Mouse (Mus musculus) macrophage (primary cell): ENCODE measurements around the gene Rab31. TPM values are rescaled to one million over a fixed set of nuclear protein-coding genes. Genes with fewer than 3 reads are reported as not detected.

Source experiments
- H3K27ac ChIP-seq: fragments of 350-480 bp; formaldehyde crosslinking; 2 replicates; pipeline ENCODE4 v1.9.0; 2021
- H3K36me3 ChIP-seq: fragments of 350-480 bp; formaldehyde crosslinking; 2 replicates; pipeline ENCODE4 v1.9.0; 2021; ENCODE audit errors: inconsistent target
- H3K4me3 ChIP-seq: fragments of 350-480 bp; formaldehyde crosslinking; 2 replicates; pipeline ENCODE4 v1.9.0; 2021; ENCODE audit errors: inconsistent target
- H3K79me2 ChIP-seq: fragments of 350-480 bp; formaldehyde crosslinking; 2 replicates; pipeline ENCODE4 v1.9.0; 2021; ENCODE audit errors: inconsistent target
- WGBS: methylation state at CpG from one replicate; pipeline ENCODE4 v1.1.7; 2026; ENCODE audit warnings: inconsistent platforms; ENCODE audit not compliant: missing documents; 5-methylcytosine and 5-hydroxymethylcytosine counted together
- polyA plus RNA-seq: library from polyadenylated mRNA; stranded (reverse); fragments of 250-400 nt; gene quantifications from 3 replicates; pipeline ENCODE4 v1.2.4, GENCODE M21; 2018; ENCODE audit warnings: inconsistent platforms

Gene Rab31
- polyA plus RNA-seq, 1 experiment from 2014 or later: 93.9 TPM

DNA sequence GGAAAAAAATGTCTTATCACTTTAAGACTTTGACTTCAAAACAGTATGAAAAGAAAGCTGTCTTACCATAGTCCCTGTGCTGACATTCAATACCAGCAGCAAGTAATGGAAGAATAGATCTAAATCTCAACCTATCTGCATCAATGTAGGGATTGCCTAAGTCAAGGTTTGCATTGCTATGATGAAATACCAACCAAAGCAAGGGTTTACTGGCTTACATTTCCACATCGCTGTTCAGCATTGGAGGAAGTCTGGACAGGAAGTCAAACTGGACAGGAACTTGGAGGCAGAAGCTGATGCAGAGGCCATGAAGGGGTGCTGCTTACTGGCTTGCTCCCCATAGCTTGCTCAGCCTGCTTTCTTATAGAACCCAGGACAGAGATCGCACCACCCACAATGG, 54.0 kb downstream of the Rab31 start:
- Histone ChIP-seq H3K4me3 (no peak overlapping the region), H3K79me2 (peaks cover 75% of the 10 kb centered on the region), H3K36me3 (peaks cover 64% of the 10 kb centered on the region), H3K27ac (no peak overlapping the region)
- WGBS: 64% methylated on average over 2 of the region's 2 CpGs

DNA sequence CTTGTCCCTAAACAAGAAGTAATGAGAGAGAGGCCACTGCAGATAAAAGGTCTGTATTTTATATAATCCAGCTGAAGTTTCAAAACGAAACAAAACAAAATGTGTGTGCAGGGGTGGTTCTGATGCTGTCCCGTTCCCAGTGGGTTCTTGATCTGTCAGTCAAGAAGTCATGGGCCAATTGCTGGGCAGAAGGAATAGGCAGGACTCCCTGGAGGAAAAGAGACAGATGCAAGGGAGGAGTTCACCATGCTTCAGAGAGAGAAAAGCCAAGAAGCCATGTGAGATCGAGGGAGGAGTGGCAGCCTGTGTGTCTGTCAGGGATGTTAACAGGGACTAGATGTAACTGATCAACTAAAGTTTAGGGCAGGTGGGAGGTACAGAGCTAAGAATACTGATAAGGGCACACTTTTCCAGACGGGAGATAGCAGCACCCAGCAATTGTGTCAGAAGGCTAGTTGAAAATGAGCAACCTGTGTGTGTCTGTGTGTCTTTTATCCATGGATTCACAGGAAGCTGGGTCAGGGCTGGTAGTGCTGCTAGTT, 54.8 kb downstream of the Rab31 start:
- peaks cover 70% of the 10 kb centered on the region for H3K36me3 ChIP-seq
- H3K27ac ChIP-seq: no peak overlapping the region
- WGBS: 82% methylated on average over 4 of the region's 4 CpGs
- no peak overlapping the region for H3K4me3 ChIP-seq
- peaks cover 75% of the 10 kb centered on the region for H3K79me2 ChIP-seq

DNA sequence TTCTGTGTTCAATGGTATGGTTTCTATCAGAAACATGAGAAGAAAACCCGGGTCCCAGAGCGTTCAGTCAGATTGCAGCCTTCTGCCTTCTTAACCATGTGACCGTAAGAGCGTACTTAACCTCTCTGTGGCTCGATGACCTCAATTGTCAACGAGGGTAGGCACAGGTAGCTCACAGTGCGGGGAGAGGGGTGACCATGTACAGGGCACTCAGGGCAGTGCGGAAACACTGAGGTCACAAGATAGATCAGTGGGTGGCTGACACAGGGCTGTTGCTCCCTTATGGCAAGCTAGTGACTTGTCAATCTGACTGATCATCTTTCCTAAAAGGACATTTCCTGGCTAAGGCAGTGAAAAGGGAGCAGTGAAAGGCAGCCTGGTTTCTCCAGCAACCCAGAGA, 58.5 kb downstream of the Rab31 start:
- Histone ChIP-seq H3K79me2 (peaks cover 79% of the 10 kb centered on the region), H3K27ac (no peak overlapping the region), H3K4me3 (no peak overlapping the region), H3K36me3 (peaks cover 55% of the 10 kb centered on the region; the same call in 1 of the 2 replicates)
- WGBS: 97% methylated on average over 8 of the region's 8 CpGs

DNA sequence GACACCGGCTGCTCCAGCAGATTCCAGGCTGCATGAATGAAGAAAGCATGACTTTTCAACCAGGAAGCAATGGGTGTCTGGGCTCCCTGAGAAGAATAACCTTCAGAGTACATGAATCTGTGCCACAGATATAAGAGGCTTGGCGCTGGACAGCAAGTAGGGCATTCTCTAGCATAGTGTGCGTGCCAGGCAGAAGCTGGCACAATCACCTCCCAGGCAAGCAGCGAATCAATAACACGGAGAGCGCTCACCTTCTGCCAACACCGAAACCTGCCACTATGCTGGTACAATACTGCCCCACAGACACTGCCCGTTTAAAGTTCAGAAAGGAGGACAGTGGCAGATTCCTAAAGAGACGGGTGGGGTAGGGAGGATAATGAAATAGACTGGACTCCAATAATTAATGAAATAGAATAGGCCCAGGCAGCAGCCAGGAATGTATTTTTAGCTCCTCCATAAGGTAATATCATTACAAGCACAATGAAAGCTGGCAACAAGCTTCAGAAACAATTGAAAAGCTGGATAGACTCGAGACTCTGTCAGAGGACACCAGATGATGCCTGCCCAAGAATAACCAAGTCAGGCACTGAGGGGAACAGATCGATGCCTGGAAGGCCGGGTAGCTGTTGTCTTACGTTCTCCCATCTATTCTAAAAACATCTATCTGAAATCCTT, 59.6 kb downstream of the Rab31 start:
- peaks cover 54% of the 10 kb centered on the region; the same call in 1 of the 2 replicates for H3K36me3 ChIP-seq
- 93% methylated on average over 13 of the region's 13 CpGs for WGBS
- no peak overlapping the region for H3K4me3 ChIP-seq
- peaks cover 87% of the 10 kb centered on the region for H3K79me2 ChIP-seq
- H3K27ac ChIP-seq: no peak overlapping the region

DNA sequence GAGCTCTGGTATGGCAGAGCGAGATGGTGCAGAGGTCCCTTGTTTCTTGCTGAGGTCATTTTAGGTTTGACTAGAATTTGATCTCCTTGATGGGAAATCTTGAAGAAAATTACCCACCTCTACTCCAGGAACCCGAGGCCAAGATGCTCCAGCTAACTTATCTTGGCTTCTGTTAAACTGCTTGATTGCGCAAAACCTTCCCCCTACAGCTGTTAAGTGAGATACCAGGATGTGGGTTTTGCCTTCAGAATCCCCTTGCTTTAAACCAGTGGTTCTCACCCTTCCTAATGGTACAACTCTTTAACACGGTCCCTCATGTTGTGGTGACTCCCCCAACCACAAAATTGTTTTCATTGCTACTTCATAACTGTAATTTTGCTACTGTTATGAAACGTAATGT, 60.8 kb downstream of the Rab31 start:
- no peak overlapping the region for H3K27ac ChIP-seq
- peaks cover 87% of the 10 kb centered on the region for H3K79me2 ChIP-seq
- peaks cover 42% of the 10 kb centered on the region; the same call in 1 of the 2 replicates for H3K36me3 ChIP-seq
- no peak overlapping the region for H3K4me3 ChIP-seq
- WGBS: 73% methylated on average over 5 of the region's 5 CpGs

DNA sequence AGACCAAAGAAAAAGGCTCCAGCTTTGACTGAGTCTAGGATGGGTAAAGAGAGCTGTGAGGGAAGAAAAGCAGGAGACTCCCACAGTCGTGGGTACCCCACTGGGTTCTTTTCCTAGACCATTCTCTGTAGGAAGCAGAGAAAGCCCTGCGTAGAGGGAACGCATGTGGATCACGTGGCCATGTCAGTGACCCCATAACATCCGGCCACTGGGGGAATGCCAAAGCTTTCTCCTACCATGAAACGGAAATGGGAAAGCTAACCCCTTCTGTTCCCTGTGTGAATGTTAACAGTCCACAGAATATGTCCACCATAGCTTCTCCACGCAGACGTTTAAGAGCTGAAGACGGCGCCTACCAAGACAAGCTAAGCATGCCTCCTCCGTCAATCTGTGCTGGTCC, 62.0 kb downstream of the Rab31 start:
- Histone ChIP-seq H3K27ac (no peak overlapping the region), H3K79me2 (peaks cover 91% of the 10 kb centered on the region), H3K4me3 (no peak overlapping the region), H3K36me3 (peaks cover 35% of the 10 kb centered on the region; the same call in 1 of the 2 replicates)
- WGBS: 93% methylated on average over 11 of the region's 11 CpGs

DNA sequence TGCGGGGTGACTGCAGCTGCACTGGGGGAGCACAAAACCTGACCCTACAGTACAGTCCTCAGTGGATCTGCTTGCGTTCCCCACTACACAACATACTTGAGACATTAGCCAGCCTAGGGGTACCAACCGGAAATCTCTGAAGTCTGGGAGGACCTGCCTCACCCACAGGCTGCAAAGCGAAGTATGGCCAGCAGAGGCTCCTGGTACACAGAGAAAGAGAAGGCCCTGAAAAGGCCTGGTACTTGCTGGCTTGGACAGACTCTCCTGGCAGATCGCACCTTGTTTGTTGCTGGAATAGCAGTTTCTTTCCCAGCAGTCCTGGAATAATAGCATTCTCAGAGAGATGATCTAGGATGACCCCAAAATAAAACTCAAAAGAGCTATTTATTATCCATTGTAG, 66.3 kb downstream of the Rab31 start:
- Histone ChIP-seq H3K27ac (no peak overlapping the region), H3K4me3 (no peak overlapping the region), H3K36me3 (peaks cover 14% of the 10 kb centered on the region; the same call in 1 of the 2 replicates), H3K79me2 (peaks cover 93% of the 10 kb centered on the region)
- WGBS: 82% methylated on average over 5 of the region's 5 CpGs

DNA sequence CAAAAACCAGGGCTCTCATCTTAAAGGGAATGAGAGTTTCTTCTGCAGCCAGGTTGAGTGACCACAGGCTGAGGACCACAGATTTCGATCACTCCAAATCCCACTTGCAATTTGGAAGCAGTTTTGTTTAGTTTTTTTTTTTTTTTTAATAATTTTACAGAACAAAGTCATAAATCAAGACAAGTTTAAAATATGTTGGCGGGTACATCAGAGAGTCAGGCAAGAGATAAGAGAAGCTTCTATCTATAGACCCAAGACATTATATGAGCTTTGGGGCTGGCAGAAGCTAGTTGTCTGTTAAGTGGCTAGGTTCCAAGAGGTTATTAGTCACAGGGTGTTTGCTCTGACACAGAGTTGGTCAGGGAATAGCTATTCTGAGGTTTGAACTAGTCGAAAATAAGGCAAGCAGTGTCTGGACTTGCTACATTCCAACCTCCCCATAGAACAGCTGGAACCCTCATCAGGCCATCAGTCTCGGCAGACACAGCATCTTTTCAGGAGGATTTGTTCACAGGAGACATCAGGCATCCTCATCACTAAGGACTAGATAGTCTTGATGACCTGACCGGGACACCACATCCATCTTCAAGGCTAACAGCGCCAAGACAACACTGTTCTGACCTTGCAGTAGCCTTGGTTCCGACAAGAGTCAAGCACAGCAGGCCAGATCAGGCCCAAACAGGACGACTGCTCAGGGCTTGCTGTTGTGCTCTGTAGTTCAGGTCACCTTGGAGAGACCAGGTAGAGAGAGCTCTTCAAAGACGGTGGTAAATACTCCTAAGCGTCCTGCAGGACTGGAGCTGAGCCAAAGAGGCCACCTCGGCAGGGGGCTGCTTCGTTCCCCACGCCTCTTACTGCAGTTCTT, 68.8 kb downstream of the Rab31 start:
- WGBS: 93% methylated on average over 12 of the region's 13 CpGs
- Histone ChIP-seq H3K36me3 (0 out of 2 replicates have a peak, but pooled peaks cover 6% of the 10 kb centered on the region), H3K79me2 (peaks cover 81% of the 10 kb centered on the region), H3K27ac (no peak overlapping the region), H3K4me3 (no peak overlapping the region)

DNA sequence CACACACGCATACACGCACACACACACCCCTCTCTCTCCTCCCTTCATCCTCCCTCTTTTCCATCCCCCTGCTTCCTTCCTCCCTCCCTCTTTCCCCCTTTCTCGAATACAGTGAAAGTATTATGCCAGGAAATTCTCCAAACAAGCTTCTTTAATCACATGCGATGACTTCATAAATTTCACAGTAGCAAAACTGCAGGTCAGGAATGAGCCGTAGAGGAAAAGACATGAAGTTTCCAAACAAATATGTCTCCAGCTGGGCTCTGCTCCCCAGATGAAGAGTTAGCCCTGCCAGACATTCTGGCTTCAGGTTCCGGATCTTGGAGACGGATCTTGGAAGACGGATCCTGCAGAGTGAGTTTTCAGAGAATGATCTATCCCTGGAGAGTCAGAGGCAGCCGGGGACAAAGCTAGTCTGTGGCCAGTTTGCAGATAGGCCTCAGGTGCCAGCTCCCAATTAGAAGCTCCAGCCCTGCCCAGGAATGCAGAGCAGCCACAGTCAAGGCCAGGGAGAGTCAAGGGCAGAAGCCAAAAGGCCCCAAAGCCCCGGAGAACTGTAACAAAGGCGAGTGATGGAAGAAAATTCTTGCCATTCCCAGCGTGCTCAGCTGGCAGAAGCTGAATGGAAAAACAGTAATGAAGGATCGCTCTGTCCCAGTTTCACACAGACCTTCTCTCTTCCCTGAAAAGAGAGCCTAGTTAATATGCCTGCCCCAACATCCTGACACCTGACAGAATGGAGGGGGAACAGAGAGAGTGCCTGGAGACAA, 70.6 kb downstream of the Rab31 start:
- WGBS: 95% methylated on average over 13 of the region's 13 CpGs
- Histone ChIP-seq H3K79me2 (peaks cover 63% of the 10 kb centered on the region; the same call in 1 of the 2 replicates), H3K27ac (no peak overlapping the region), H3K36me3 (peaks cover 15% of the 10 kb centered on the region; the same call in 1 of the 2 replicates), H3K4me3 (no peak overlapping the region)

DNA sequence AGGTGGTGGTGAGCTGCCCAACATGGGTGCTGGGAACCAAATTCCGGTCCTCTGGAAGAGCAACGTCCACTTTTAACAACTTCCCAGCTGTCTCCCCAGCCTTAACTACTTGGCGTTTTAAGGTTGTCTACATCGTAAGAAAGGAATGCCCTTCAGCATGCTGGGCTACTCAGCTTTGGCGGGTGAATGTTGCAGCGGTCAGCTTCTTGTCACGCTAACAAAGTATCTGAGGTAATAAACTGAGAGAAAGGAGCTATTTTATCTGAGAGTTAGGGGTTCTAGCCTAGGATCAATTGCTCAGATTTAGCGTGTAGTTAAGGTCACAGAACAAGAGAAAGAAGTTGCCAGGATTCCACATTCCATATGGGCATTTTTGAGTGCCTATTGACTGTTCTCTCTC, 71.2 kb downstream of the Rab31 start:
- 94% methylated on average over 8 of the region's 8 CpGs for WGBS
- H3K79me2 ChIP-seq: peaks cover 57% of the 10 kb centered on the region; the same call in 1 of the 2 replicates
- H3K27ac ChIP-seq: no peak overlapping the region
- H3K36me3 ChIP-seq: peaks cover 20% of the 10 kb centered on the region; the same call in 1 of the 2 replicates
- H3K4me3 ChIP-seq: no peak overlapping the region

DNA sequence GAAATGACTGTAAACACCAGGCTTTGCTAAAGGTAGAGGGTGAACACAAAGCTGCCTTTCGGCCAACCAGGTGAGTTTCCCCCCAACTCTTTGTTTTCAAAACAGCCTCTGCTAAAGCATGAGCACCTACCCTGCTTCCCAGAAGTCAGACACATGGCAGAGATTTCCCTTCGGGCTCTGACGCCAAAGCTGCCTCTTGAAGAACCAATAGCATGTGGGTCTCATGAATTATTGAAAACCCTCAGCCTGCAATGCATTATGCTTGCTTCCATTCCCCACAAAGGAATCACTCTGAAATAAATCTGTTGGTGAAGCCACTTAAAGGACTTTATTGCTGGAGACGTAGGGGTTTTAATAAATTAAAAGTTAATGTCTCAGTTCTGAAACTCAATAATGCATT, 72.5 kb downstream of the Rab31 start:
- Histone ChIP-seq H3K36me3 (peaks cover 30% of the 10 kb centered on the region), H3K27ac (no peak overlapping the region), H3K4me3 (no peak overlapping the region), H3K79me2 (peaks cover 44% of the 10 kb centered on the region; the same call in 1 of the 2 replicates)
- 94% methylated on average over 4 of the region's 4 CpGs for WGBS

DNA sequence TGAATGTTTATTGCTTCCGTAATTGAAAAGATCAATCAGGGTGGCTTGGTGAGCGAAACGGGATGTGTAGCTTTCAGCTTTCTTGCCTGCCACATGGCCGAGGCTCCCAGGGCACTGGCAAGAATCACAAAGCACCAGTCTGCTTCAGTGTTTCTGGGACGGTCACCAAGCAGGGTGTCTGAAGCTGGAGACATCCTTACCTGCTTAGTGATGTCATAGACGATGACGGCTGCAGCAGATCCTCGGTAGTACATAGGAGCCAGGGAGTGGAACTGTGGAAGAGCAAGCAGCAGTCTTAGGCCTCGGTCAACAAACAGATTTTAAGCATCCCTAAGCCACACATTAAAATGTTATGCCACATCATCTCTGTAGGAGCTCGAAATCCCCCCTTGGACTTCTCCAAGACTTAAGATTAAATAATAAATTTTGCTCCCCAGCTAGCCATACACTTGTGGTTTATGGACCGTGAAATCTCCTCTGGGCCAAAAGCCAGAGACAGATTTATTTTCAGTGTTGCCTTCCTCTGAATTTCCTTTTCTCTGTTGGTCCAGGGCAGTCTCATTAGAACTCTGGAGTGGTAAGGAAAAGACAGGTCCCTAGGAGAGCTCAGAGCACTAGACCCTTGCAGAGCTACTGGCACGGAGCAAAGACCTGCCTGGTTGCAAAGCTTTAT, 74.6 kb downstream of the Rab31 start:
- H3K27ac ChIP-seq: no peak overlapping the region
- WGBS: 91% methylated on average over 12 of the region's 12 CpGs
- H3K79me2 ChIP-seq: peaks cover 35% of the 10 kb centered on the region; the same call in 1 of the 2 replicates
- peaks cover 30% of the 10 kb centered on the region for H3K36me3 ChIP-seq
- no peak overlapping the region for H3K4me3 ChIP-seq

DNA sequence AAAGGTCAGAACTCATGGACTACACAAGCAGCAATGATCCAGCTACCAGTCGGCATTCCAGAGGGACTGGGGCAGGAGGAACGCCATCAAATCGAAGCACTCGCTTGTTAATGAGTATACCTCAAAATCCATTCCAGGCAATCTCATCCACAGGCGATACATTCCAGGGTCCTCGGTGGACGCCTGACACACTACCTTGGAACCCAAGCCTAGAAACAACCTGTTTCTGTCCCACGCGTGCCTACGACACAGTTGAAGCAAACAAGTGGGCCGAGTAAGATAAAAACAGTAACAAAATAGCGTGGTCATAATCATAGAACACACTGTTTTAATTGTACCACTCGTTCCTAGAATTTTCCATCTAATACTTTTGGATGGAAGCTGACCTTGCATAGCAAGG, 75.6 kb downstream of the Rab31 start:
- Histone ChIP-seq H3K79me2 (peaks cover 34% of the 10 kb centered on the region; the same call in 1 of the 2 replicates), H3K27ac (no peak overlapping the region), H3K36me3 (peaks cover 30% of the 10 kb centered on the region), H3K4me3 (no peak overlapping the region)
- WGBS: 93% methylated on average over 13 of the region's 13 CpGs

DNA sequence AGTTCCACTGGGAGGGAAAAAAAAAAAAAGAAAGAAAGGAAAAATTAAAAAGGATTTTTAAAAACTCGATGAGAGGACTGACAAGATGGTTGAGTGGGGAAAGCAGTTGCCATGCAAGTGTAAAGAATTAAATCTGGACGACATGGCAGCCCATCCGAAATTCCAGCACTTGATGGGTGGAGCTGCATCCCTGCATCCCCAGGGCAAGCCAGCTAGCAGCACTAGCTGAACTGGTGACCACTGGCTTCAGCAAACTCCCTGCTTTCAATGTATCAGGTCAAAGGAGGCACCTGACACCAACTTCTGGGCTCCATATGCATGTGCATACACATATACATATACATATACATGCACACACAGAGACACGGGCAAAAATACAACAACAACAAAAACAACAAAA, 80.3 kb downstream of the Rab31 start:
- Histone ChIP-seq H3K4me3 (no peak overlapping the region), H3K79me2 (peaks cover 26% of the 10 kb centered on the region; the same call in 1 of the 2 replicates), H3K36me3 (peaks cover 43% of the 10 kb centered on the region), H3K27ac (no peak overlapping the region)
- 91% methylated on average over 4 of the region's 4 CpGs for WGBS
